Mouse (Mus musculus): Measurements from ENCODE around the gene Fxr1.
"Not testable (repeated sequence)": the region's sequence is repeated elsewhere in the genome, so short reads cannot be mapped to it uniquely, and the experiment has no call there.

- TF ChIP-seq TAL1, GATA1 (IDR thresholded peaks at IDR 0.05; ENCODE audit: low read length): not testable (repeated sequence)
Measured at GRCm38 (mm10) chr3:34068943-34069342, 49.2 kb downstream of the Fxr1 start.

All from erythroblast, embryonic 14.5 days (primary cell).